Mouse (Mus musculus) bone marrow, adult 2 months (tissue): Measurements from ENCODE around the gene Tpst2.

Experiments used
- CTCF ChIP-seq: fragments of 200-500 bp; IDR thresholded peaks from 2 replicates; pipeline ENCODE4 v1.5.1; 2011; ENCODE audit warnings: low read length, control low read depth; ENCODE audit not compliant: control insufficient read depth, insufficient read depth
- POLR2A ChIP-seq: fragments of 200-500 bp; IDR thresholded peaks from 2 replicates; pipeline ENCODE4 v1.6.1; 2011; ENCODE audit warnings: low read depth, mild to moderate bottlenecking, control low read depth, low read length, borderline replicate concordance; ENCODE audit not compliant: control insufficient read depth

- no peak for TF ChIP-seq CTCF
- no peak for TF ChIP-seq POLR2A
Observed at GRCm38 (mm10) chr5:112247399-112247798, 29.1 kb upstream of the Tpst2 start.
